Mouse (Mus musculus) erythroblast, embryonic 14.5 days (primary cell): ENCODE measurements around the gene Utrn. TPM values are rescaled to one million over a fixed set of nuclear protein-coding genes. Genes with fewer than 3 reads are reported as not detected.

ENCODE experiments used
- H3K27me3 ChIP-seq: 2 replicates; pipeline ENCODE4 v1.6.1; 2012; ENCODE audit warnings: inconsistent platforms; ENCODE audit not compliant: control insufficient read depth
- H3K36me3 ChIP-seq: 2 replicates; pipeline ENCODE4 v1.6.1; 2012; ENCODE audit warnings: mild to moderate bottlenecking, inconsistent platforms; ENCODE audit not compliant: control insufficient read depth
- H3K4me1 ChIP-seq: 2 replicates; pipeline ENCODE4 v1.6.1; 2012; ENCODE audit warnings: inconsistent platforms; ENCODE audit not compliant: control insufficient read depth
- H3K4me3 ChIP-seq: replicated peaks from 2 replicates; pipeline ENCODE3; 2012; ENCODE audit warnings: moderate library complexity, mild to moderate bottlenecking, inconsistent platforms
- H3K9me3 ChIP-seq: 2 replicates; pipeline ENCODE4 v1.6.1; 2012; ENCODE audit warnings: low read length, inconsistent platforms, mixed read lengths; ENCODE audit not compliant: control insufficient read depth
- GATA1 ChIP-seq: IDR thresholded peaks from 2 replicates; pipeline ENCODE4 v1.6.1; 2012; ENCODE audit warnings: low read length, inconsistent platforms, mixed read lengths
- TAL1 ChIP-seq: IDR thresholded peaks from 3 replicates; pipeline ENCODE4 v1.6.1; 2012; ENCODE audit warnings: low read length, inconsistent platforms, mixed read lengths
- polyA plus RNA-seq: library from polyadenylated mRNA; stranded (reverse); fragments of >175 nt; gene quantifications from 2 replicates; pipeline ENCODE4 v1.2.3, GENCODE M21; 2012

The Utrn gene
- polyA plus RNA-seq, 1 experiment: 0.01 TPM

GRCm38 (mm10) chr10:12414967-12415366 lies 454.2 kb downstream of the Utrn start:
- H3K27me3 ChIP-seq: no peaks in the 10 kb centered on the region
- H3K36me3 ChIP-seq: no peaks in the 10 kb centered on the region; the same call in 1 of the 2 replicates
- H3K4me3 ChIP-seq: no peak overlapping the region
- no peaks in the 10 kb centered on the region for H3K9me3 ChIP-seq
- TF ChIP-seq GATA1 (no peak), TAL1 (no peak)
- no peaks in the 10 kb centered on the region for H3K4me1 ChIP-seq

- no peaks in the 10 kb centered on the region for H3K27me3 ChIP-seq
- no peaks in the 10 kb centered on the region for H3K9me3 ChIP-seq
- no peaks in the 10 kb centered on the region for H3K4me1 ChIP-seq
- H3K36me3 ChIP-seq: no peaks in the 10 kb centered on the region
- H3K4me3 ChIP-seq: no peak overlapping the region
- TF ChIP-seq TAL1 (no peak), GATA1 (no peak)
Measured at GRCm38 (mm10) chr10:12406338-12407110, 462.6 kb downstream of the Utrn start.

- no peaks in the 10 kb centered on the region for H3K27me3 ChIP-seq
- H3K4me1 ChIP-seq: no peaks in the 10 kb centered on the region
- H3K9me3 ChIP-seq: no peaks in the 10 kb centered on the region
- H3K4me3 ChIP-seq: no peak overlapping the region
- no peak for TF ChIP-seq GATA1
- no peak for TF ChIP-seq TAL1
- no peaks in the 10 kb centered on the region for H3K36me3 ChIP-seq
Measured at GRCm38 (mm10) chr10:12399450-12399849, 469.7 kb downstream of the Utrn start.

GRCm38 (mm10) chr10:12380139-12380538 lies 489.0 kb downstream of the Utrn start:
- no peaks in the 10 kb centered on the region for H3K9me3 ChIP-seq
- no peak for TF ChIP-seq GATA1
- no peak for TF ChIP-seq TAL1
- H3K27me3 ChIP-seq: no peaks in the 10 kb centered on the region
- H3K36me3 ChIP-seq: no peaks in the 10 kb centered on the region
- no peak overlapping the region for H3K4me3 ChIP-seq
- H3K4me1 ChIP-seq: no peaks in the 10 kb centered on the region

GRCm38 (mm10) chr10:12379123-12379522 lies 490.0 kb downstream of the Utrn start:
- TF ChIP-seq GATA1: no peak
- TF ChIP-seq TAL1: no peak
- Histone ChIP-seq H3K4me1 (no peaks in the 10 kb centered on the region), H3K4me3 (no peak overlapping the region), H3K9me3 (no peaks in the 10 kb centered on the region), H3K36me3 (no peaks in the 10 kb centered on the region), H3K27me3 (no peaks in the 10 kb centered on the region)

- Histone ChIP-seq H3K27me3 (no peaks in the 10 kb centered on the region), H3K9me3 (no peaks in the 10 kb centered on the region), H3K4me1 (no peaks in the 10 kb centered on the region), H3K36me3 (no peaks in the 10 kb centered on the region), H3K4me3 (no peak overlapping the region)
- TF ChIP-seq GATA1 (no peak), TAL1 (no peak)
Measured at GRCm38 (mm10) chr10:12377727-12378126, 491.4 kb downstream of the Utrn start.

GRCm38 (mm10) chr10:12376015-12376414 lies 493.1 kb downstream of the Utrn start:
- Histone ChIP-seq H3K4me3 (no peak overlapping the region), H3K4me1 (no peaks in the 10 kb centered on the region), H3K9me3 (no peaks in the 10 kb centered on the region), H3K36me3 (no peaks in the 10 kb centered on the region), H3K27me3 (no peaks in the 10 kb centered on the region)
- TF ChIP-seq TAL1 (no peak), GATA1 (no peak)

- H3K36me3 ChIP-seq: no peaks in the 10 kb centered on the region
- no peaks in the 10 kb centered on the region for H3K27me3 ChIP-seq
- no peaks in the 10 kb centered on the region for H3K4me1 ChIP-seq
- no peak overlapping the region for H3K4me3 ChIP-seq
- TF ChIP-seq TAL1 (no peak), GATA1 (no peak)
- no peaks in the 10 kb centered on the region for H3K9me3 ChIP-seq
Measured at GRCm38 (mm10) chr10:12374741-12375140, 494.4 kb downstream of the Utrn start.

GRCm38 (mm10) chr10:12354556-12354955 lies 514.6 kb downstream of the Utrn start:
- Histone ChIP-seq H3K36me3 (no peaks in the 10 kb centered on the region), H3K27me3 (no peaks in the 10 kb centered on the region), H3K4me1 (no peaks in the 10 kb centered on the region), H3K4me3 (no peak overlapping the region), H3K9me3 (no peaks in the 10 kb centered on the region)
- TF ChIP-seq TAL1: no peak
- no peak for TF ChIP-seq GATA1

GRCm38 (mm10) chr10:12354106-12354505 lies 515.1 kb downstream of the Utrn start:
- Histone ChIP-seq H3K4me1 (no peaks in the 10 kb centered on the region), H3K4me3 (no peak overlapping the region), H3K9me3 (no peaks in the 10 kb centered on the region), H3K36me3 (no peaks in the 10 kb centered on the region), H3K27me3 (no peaks in the 10 kb centered on the region)
- TF ChIP-seq GATA1 (no peak), TAL1 (no peak)
